Mouse (Mus musculus) forelimb bud, embryonic 11.5 days (tissue): ENCODE measurements around the gene Gins2.

Experiments
- DNase-seq: peaks from one replicate; pipeline ENCODE4 v3.0.0-alpha.2; 2012; ENCODE audit warnings: low read depth, low spot score

Gene Gins2

DNA sequence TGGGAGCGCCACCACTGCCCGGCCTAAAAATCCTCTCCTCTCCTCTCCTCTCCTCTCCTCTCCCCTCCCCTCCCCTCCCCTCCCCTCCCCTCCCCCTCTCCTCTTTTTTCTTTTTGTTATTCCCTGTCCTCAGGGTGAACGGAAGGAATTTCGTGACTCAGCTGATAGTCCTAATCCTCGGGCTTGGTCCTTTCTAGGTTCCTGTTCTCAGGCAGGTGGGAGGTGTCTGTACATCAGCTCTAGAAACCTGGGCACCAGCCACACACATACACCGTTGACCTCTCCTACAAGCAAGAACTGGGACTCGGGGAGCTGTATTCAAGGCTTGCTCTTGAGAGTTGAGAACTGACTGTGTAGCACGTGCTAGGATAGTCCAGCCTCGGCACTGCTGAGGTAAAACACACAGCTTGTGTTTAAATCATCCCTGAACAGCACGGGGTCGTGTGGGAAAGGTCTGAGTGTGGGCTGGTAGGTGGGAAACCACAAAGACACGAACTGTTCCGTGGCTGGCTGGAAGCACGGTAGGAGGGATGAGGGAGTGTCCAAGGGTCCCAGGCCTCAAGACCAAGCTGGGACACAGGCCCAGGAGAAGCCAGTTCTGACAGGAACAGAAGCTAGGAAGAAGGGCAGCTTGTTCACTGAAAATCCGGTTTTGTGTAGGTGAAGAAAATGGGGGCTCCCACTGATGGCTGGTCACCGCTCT, 58.0 kb downstream of the Gins2 start:
- DNase-seq, result no peak

DNA sequence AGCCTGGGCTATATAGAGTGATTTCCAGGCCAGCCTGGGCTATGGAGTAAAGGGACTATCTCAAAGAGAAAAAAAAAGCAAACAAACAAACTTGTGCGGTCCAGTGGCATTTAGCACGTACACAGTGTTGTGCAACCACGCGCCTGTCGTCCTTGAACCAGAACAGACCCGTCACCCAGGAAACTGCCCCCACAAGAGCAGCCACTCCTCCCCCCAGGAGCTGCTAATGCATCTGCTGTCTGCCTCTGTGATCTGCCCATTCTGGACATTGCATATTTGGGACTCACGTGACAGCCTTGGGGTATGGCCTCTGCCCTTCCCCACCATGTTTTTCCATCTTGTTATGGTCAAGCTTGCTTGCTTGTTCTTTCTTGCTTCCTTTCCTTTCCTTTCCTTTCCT, 59.9 kb downstream of the Gins2 start:
- DNase-seq, result no peak
